Mouse (Mus musculus): ENCODE results near the gene Eif3b. TPM values are rescaled to one million over a fixed set of nuclear protein-coding genes. Genes with fewer than 3 reads are reported as not detected.
"Not testable (repeated sequence)": the region's sequence is repeated elsewhere in the genome, so short reads cannot be mapped to it uniquely, and the experiment has no call there.

Gene Eif3b
- polyA plus RNA-seq, 1 experiment from 2014 or later: 93.6 TPM

DNA sequence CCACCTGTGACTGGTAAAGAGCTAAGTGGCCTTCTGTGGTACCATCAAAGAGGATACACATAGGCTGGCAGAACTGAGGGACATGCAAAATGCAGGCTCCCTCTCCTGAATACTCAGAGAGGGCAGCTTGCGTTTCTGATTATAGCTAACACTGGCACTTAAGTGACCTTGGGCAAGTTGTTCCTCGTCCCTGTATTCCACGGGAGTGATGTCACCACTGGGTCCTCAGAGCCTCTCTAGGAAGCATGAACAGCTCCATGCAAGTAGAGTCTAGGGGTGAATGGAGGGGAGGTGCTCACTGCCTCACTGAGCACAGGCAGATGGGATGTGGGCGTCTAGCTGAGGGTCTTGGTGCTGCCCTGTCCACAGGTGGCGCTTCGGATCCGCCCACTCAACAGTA is 26.9 kb downstream of the Eif3b start:
- Histone ChIP-seq H3K4me3 (replicated peaks; ENCODE audit: low read length) (no peak overlapping the region), H3K9me3 (ENCODE audit: control insufficient read depth, low read length) (no peaks in the 10 kb centered on the region), H3K4me1 (replicated peaks; ENCODE audit: control insufficient read depth, insufficient read depth, low read length) (no peaks in the 10 kb centered on the region), H3K9ac (no peak overlapping the region), H3K4me2 (replicated peaks) (no peak overlapping the region), H3K27me3 (ENCODE audit: control insufficient read depth, insufficient read depth, low read length) (no peaks in the 10 kb centered on the region), H3K36me3 (replicated peaks; ENCODE audit: control insufficient read depth, insufficient read depth) (peaks cover 48% of the 10 kb centered on the region), H3K27ac (no peak overlapping the region)
- ATAC-seq (ENCODE audit: low FRiP score) (no peak), DNase-seq (ENCODE audit: low spot score) (no peak)
- 88% methylated on average over 7 of the region's 7 CpGs for WGBS

DNA sequence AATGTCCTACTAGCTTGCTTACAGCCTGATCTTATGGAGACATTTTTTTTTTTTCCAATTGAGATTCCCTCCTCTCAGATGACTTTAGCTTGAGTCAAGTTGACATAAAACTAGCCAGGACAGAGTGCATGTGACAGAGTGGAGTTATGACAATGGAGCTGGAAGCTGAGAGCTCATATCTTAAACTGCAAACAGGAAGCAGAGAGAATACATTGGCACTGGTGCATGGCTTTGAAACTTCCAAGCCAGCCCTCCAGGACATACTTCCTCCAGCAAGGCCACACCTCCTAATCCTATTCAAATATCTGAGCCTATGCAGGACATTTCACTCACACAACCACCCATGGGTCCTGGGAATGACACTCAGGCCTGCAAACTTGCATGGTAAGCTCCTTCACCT is 35.4 kb downstream of the Eif3b start:
- Histone ChIP-seq H3K36me3 (replicated peaks; ENCODE audit: control insufficient read depth, insufficient read depth) (no peaks in the 10 kb centered on the region), H3K4me3 (replicated peaks; ENCODE audit: low read length) (no peak overlapping the region), H3K4me2 (replicated peaks) (no peak overlapping the region), H3K9me3 (ENCODE audit: control insufficient read depth, low read length) (no peaks in the 10 kb centered on the region), H3K4me1 (replicated peaks; ENCODE audit: control insufficient read depth, insufficient read depth, low read length) (no peaks in the 10 kb centered on the region), H3K27ac (no peak overlapping the region), H3K9ac (no peak overlapping the region), H3K27me3 (ENCODE audit: control insufficient read depth, insufficient read depth, low read length) (no peaks in the 10 kb centered on the region)
- DNase-seq (ENCODE audit: low spot score) (no peak), ATAC-seq (ENCODE audit: low FRiP score) (no peak)

DNA sequence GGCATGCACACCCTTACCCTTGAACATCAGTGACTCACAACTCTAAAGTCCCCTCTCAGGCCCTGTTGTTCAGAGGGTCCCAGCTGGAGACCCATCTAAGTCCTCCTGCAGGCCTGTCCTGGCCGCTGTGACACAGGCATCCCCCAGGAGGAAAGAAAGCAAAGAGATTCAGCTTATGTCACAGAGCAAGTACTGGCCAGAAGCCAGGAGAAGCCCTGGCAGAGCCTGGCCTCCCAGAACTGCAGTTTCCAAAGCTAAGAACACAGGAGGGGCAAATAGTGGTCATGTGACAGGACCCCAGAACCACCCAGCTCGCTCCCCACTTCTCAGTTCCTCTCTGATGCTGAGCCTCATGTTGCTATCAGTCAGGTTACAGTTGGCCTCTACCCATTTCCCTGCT is 36.3 kb downstream of the Eif3b start:
- ATAC-seq (ENCODE audit: low FRiP score) (no peak), DNase-seq (ENCODE audit: low spot score) (no peak)
- H3K9ac ChIP-seq: no peak overlapping the region
- no peaks in the 10 kb centered on the region for H3K27me3 ChIP-seq (ENCODE audit: control insufficient read depth, insufficient read depth, low read length)
- WGBS: 47% methylated on average over 2 of the region's 2 CpGs
- no peaks in the 10 kb centered on the region for H3K4me1 ChIP-seq (replicated peaks; ENCODE audit: control insufficient read depth, insufficient read depth, low read length)
- H3K9me3 ChIP-seq (ENCODE audit: control insufficient read depth, low read length): no peaks in the 10 kb centered on the region
- no peak overlapping the region for H3K27ac ChIP-seq
- H3K36me3 ChIP-seq (replicated peaks; ENCODE audit: control insufficient read depth, insufficient read depth): no peaks in the 10 kb centered on the region
- no peak overlapping the region for H3K4me3 ChIP-seq (replicated peaks; ENCODE audit: low read length)
- H3K4me2 ChIP-seq (replicated peaks): no peak overlapping the region

DNA sequence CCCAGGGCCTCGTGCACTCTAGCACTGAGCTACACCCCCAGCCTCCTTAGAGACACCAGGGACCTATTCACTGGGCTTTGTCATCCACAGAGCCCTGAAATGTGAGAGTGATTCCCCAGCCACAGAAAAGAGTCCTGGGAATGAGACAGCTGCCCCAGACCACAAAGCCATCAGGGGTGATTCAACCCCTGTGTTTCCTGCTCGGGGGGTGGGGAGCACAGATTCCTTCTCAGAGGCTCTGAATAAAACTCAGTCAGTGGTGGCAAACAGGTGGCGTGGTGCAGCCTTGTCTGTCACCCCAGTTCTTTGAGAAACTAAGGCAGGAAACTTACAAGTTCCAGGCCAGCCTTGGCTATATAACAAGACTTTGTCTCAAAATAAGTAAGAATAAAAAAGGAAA is 42.3 kb downstream of the Eif3b start:
- no peak for ATAC-seq (ENCODE audit: low FRiP score)
- no peak for DNase-seq (ENCODE audit: low spot score)
- no peak overlapping the region for H3K4me3 ChIP-seq (replicated peaks; ENCODE audit: low read length)
- H3K36me3 ChIP-seq (replicated peaks; ENCODE audit: control insufficient read depth, insufficient read depth): no peaks in the 10 kb centered on the region
- no peaks in the 10 kb centered on the region for H3K9me3 ChIP-seq (ENCODE audit: control insufficient read depth, low read length)
- no peak overlapping the region for H3K9ac ChIP-seq
- no peak overlapping the region for H3K27ac ChIP-seq
- no peak overlapping the region for H3K4me2 ChIP-seq (replicated peaks)
- no peaks in the 10 kb centered on the region for H3K4me1 ChIP-seq (replicated peaks; ENCODE audit: control insufficient read depth, insufficient read depth, low read length)
- WGBS: 76% methylated on average over 3 of the region's 3 CpGs
- H3K27me3 ChIP-seq (ENCODE audit: control insufficient read depth, insufficient read depth, low read length): no peaks in the 10 kb centered on the region

DNA sequence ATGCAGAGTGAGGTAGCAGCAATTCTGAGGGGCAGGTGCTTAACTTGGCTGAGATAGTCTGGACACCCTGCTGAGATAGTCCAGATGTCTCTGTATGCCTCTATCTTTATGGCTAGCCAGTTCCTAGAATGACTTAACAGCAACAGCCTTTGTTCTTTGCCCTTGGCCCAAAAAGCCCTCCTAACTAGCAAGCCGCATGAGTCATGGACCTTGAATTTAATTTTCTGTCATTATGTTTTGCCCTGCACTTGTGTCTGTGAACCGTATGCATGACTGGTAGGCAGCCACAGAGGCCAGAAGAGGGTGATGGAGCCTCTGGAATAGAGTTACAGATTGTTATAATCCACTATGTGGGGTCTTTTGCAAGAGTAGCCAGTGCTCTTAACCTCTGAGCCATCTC is 44.0 kb downstream of the Eif3b start:
- not testable (repeated sequence) for H3K9ac ChIP-seq; DNase-seq (ENCODE audit: low spot score); H3K4me3 ChIP-seq (replicated peaks; ENCODE audit: low read length); H3K36me3 ChIP-seq (replicated peaks; ENCODE audit: control insufficient read depth, insufficient read depth); H3K27ac ChIP-seq; ATAC-seq (ENCODE audit: low FRiP score); H3K9me3 ChIP-seq (ENCODE audit: control insufficient read depth, low read length); H3K4me2 ChIP-seq (replicated peaks); H3K27me3 ChIP-seq (ENCODE audit: control insufficient read depth, insufficient read depth, low read length); H3K4me1 ChIP-seq (replicated peaks; ENCODE audit: control insufficient read depth, insufficient read depth, low read length)
- WGBS: 86% methylated on average over 2 of the region's 2 CpGs

DNA sequence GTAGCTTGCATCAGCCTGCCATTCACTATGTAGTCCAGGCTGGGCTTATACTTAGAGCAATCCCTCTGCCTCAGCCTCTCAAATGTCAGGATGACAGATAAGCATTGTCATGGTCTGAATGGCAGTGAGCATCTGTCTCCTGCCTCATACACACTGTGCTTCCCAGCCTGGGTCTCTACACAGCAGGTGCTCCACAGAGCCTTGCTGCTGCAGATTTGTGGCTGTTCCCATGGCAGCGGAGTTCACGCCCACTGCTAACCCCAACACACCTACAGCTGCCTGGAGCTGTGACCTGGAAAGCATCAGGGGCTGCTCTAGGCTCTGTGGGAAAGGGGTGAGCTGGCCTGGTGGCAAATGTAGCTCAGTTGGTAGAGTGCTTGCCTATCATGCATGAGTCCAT is 45.8 kb downstream of the Eif3b start:
- H3K4me3 ChIP-seq (replicated peaks; ENCODE audit: low read length): no peak overlapping the region
- no peak for DNase-seq (ENCODE audit: low spot score)

DNA sequence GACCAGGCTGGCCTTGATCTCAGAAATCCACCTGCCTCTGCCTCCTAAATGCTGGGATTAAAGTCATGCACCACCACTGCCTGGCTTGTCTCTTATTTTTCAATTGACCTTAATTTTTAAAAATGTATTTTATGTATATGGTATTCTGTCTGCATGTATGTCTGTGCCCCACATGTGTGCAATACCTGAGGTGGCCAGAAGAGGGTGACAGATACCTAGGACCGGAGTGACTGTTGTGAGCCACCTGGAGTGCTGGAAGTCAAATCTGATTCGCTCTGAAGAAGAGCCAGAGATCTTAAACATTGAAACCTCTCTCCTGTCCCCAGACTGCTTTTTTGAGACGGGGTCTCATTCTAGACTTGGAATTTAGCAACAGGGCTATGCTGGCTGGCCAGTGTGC is 53.2 kb downstream of the Eif3b start:
- no peaks in the 10 kb centered on the region for H3K36me3 ChIP-seq (replicated peaks; ENCODE audit: control insufficient read depth, insufficient read depth)
- H3K9ac ChIP-seq: no peak overlapping the region
- no peak overlapping the region for H3K4me3 ChIP-seq (replicated peaks; ENCODE audit: low read length)
- H3K4me1 ChIP-seq (replicated peaks; ENCODE audit: control insufficient read depth, insufficient read depth, low read length): no peaks in the 10 kb centered on the region
- H3K27me3 ChIP-seq (ENCODE audit: control insufficient read depth, insufficient read depth, low read length): no peaks in the 10 kb centered on the region
- no peak overlapping the region for H3K27ac ChIP-seq
- no peaks in the 10 kb centered on the region for H3K9me3 ChIP-seq (ENCODE audit: control insufficient read depth, low read length)
- DNase-seq (ENCODE audit: low spot score): no peak
- no peak overlapping the region for H3K4me2 ChIP-seq (replicated peaks)
- WGBS: 82% methylated on average over 3 of the region's 3 CpGs
- ATAC-seq (ENCODE audit: low FRiP score): no peak

More for the DNA sequence above, 45.8 kb downstream of the Eif3b start:
- ATAC-seq (ENCODE audit: low FRiP score): no peak
- no peaks in the 10 kb centered on the region for H3K36me3 ChIP-seq (replicated peaks; ENCODE audit: control insufficient read depth, insufficient read depth)
- H3K4me1 ChIP-seq (replicated peaks; ENCODE audit: control insufficient read depth, insufficient read depth, low read length): no peaks in the 10 kb centered on the region
- 75% methylated on average over 2 of the region's 2 CpGs for WGBS
- no peak overlapping the region for H3K4me2 ChIP-seq (replicated peaks)
- H3K9ac ChIP-seq: no peak overlapping the region
- H3K27ac ChIP-seq: no peak overlapping the region
- H3K27me3 ChIP-seq (ENCODE audit: control insufficient read depth, insufficient read depth, low read length): no peaks in the 10 kb centered on the region
- H3K9me3 ChIP-seq (ENCODE audit: control insufficient read depth, low read length): no peaks in the 10 kb centered on the region

DNA sequence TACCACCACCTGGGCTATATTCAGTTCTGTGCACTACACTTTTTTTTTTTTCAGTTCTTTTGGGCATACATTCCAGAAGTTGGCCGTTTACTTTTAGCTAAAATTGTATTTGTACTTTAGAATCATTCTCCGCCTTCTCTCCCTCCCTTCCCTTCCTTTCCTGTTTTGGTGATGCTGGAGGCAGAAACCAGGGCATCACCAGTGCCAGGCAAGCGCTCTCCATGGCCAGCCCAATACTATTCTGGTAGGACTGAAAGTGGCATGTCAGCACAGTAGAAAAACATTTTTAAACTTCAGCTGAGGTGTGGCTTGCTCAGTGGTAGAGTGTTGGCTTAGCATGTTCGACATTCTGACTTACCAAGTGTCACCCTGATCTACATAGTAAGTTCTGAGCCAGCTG is 62.3 kb downstream of the Eif3b start:
- DNase-seq (ENCODE audit: low spot score) (no peak), ATAC-seq (ENCODE audit: low FRiP score) (no peak)
- 84% methylated on average over 4 of the region's 4 CpGs for WGBS
- Histone ChIP-seq H3K4me3 (replicated peaks; ENCODE audit: low read length) (no peak overlapping the region), H3K4me1 (replicated peaks; ENCODE audit: control insufficient read depth, insufficient read depth, low read length) (no peaks in the 10 kb centered on the region), H3K9me3 (ENCODE audit: control insufficient read depth, low read length) (no peaks in the 10 kb centered on the region), H3K27me3 (ENCODE audit: control insufficient read depth, insufficient read depth, low read length) (no peaks in the 10 kb centered on the region), H3K36me3 (replicated peaks; ENCODE audit: control insufficient read depth, insufficient read depth) (no peaks in the 10 kb centered on the region), H3K4me2 (replicated peaks) (no peak overlapping the region), H3K27ac (no peak overlapping the region), H3K9ac (no peak overlapping the region)

DNA sequence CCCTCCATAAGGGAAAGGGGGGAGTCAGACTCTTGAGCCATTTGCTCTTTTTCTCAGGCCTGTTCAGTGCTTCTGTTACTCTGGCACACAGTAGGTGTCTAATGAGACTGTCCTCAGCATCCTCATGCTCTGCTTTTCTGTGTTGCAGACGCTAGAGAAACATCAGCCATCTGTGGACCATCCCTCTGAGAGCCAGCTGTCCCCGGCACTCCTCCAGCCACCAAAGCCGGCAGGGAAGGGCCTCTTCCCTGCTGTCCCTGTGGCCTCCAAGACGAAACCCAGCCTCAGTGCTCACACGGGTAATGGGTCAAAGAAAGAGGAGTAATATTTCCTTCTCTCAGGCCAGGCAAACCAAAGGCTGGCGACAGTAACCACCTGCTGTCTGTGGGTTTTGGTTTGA is 72.0 kb downstream of the Eif3b start:
- Histone ChIP-seq H3K9ac (no peak overlapping the region), H3K27ac (no peak overlapping the region), H3K4me3 (replicated peaks; ENCODE audit: low read length) (no peak overlapping the region), H3K27me3 (ENCODE audit: control insufficient read depth, insufficient read depth, low read length) (no peaks in the 10 kb centered on the region), H3K9me3 (ENCODE audit: control insufficient read depth, low read length) (no peaks in the 10 kb centered on the region), H3K4me2 (replicated peaks) (no peak overlapping the region), H3K4me1 (replicated peaks; ENCODE audit: control insufficient read depth, insufficient read depth, low read length) (no peaks in the 10 kb centered on the region), H3K36me3 (replicated peaks; ENCODE audit: control insufficient read depth, insufficient read depth) (no peaks in the 10 kb centered on the region)
- 65% methylated on average over 6 of the region's 6 CpGs for WGBS
- ATAC-seq (ENCODE audit: low FRiP score) (no peak), DNase-seq (ENCODE audit: low spot score) (no peak)

DNA sequence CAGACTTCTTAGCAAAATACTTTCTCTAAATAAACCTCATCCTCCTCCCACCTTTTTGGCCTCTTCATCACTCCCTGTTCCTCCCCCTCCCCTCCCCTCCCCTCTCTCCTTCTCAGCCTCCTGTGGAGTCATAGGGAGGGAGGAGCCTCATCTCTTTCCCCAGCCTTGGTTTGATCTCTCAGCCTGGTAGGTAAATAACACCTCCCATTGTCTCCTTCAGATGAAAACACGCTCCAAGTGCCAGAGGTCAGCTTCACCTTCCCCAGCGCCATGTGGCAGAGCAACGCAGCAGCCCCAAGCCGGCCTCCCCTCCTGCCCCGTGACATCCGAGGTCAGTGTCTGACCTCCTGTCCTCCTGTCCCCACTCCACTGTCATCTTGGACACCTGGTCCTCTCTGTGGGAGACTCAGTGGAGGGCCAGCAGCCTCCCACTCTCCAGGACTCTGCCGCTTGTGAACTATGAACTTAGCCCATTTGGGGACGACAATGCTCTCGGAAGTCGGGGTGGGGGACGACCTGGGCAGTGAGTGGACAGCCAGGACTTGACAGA is 73.6 kb downstream of the Eif3b start:
- Histone ChIP-seq H3K9ac (no peak overlapping the region), H3K4me2 (replicated peaks) (no peak overlapping the region), H3K36me3 (replicated peaks; ENCODE audit: control insufficient read depth, insufficient read depth) (no peaks in the 10 kb centered on the region), H3K27ac (no peak overlapping the region), H3K9me3 (ENCODE audit: control insufficient read depth, low read length) (no peaks in the 10 kb centered on the region), H3K4me3 (replicated peaks; ENCODE audit: low read length) (no peak overlapping the region), H3K4me1 (replicated peaks; ENCODE audit: control insufficient read depth, insufficient read depth, low read length) (no peaks in the 10 kb centered on the region), H3K27me3 (ENCODE audit: control insufficient read depth, insufficient read depth, low read length) (no peaks in the 10 kb centered on the region)
- DNase-seq (ENCODE audit: low spot score): no peak
- no peak for ATAC-seq (ENCODE audit: low FRiP score)
- WGBS: 40% methylated on average over 11 of the region's 11 CpGs
